Mouse (Mus musculus) midbrain, embryonic 16.5 days (tissue): ENCODE results near the gene Gnai2. TPM values are rescaled to one million over a fixed set of nuclear protein-coding genes. Genes with fewer than 3 reads are reported as not detected.

Experiments used
- ATAC-seq: fragments of 200-750 bp; cut with Nextera tagmentation; 2 replicates; pipeline ENCODE4 v1.8.0; 2017; ENCODE audit warnings: moderate TSS enrichment
- H3K27ac ChIP-seq: fragments of 300-500 bp; sonication (generic); 2 replicates; pipeline ENCODE4 v1.5.1; 2014; ENCODE audit warnings: mild to moderate bottlenecking, low read length, mixed read lengths
- H3K27me3 ChIP-seq: fragments of 300-500 bp; sonication (generic); 2 replicates; pipeline ENCODE4 v1.6.1; 2014; ENCODE audit warnings: low read depth, low read length, mixed read lengths; ENCODE audit not compliant: control insufficient read depth, insufficient read depth
- H3K36me3 ChIP-seq: fragments of 300-500 bp; sonication (generic); 2 replicates; pipeline ENCODE4 v1.6.1; 2014; ENCODE audit warnings: mild to moderate bottlenecking, low read length, moderate library complexity, mixed read lengths; ENCODE audit not compliant: control insufficient read depth, insufficient read depth
- H3K4me1 ChIP-seq: fragments of 300-500 bp; sonication (generic); 2 replicates; pipeline ENCODE4 v1.6.1; 2014; ENCODE audit warnings: mild to moderate bottlenecking, low read length, mixed read lengths; ENCODE audit not compliant: control insufficient read depth, insufficient read depth
- H3K4me2 ChIP-seq: fragments of 300-500 bp; sonication (generic); 2 replicates; pipeline ENCODE4 v1.6.1; 2014; ENCODE audit warnings: mild to moderate bottlenecking, low read length, mixed read lengths
- H3K4me3 ChIP-seq: fragments of 300-500 bp; sonication (generic); 2 replicates; pipeline ENCODE4 v1.5.1; 2014; ENCODE audit warnings: low read depth, mild to moderate bottlenecking, low read length, moderate library complexity, mixed read lengths
- H3K9ac ChIP-seq: fragments of 300-500 bp; sonication (generic); 2 replicates; pipeline ENCODE4 v1.6.1; 2014; ENCODE audit warnings: low read depth, low read length, mixed read lengths
- H3K9me3 ChIP-seq: fragments of 300-500 bp; sonication (generic); replicated peaks from 2 replicates; pipeline ENCODE4 v1.6.1; 2014; ENCODE audit warnings: mild to moderate bottlenecking, low read length, mixed read lengths; ENCODE audit not compliant: control insufficient read depth, poor library complexity, severe bottlenecking
- WGBS: fragments of 180-500 bp; shearing (Covaris S2); extraction: QIAGEN DNeasy Blood & Tissue Kit; methylation state at CpG from one replicate; pipeline ENCODE4 v1.1.7; 2014; 5-methylcytosine and 5-hydroxymethylcytosine counted together
- polyA plus RNA-seq: library from polyadenylated mRNA; unstranded; fragments of >200 nt; fragmentation: Nextera tagmentation; extraction: Ambion mirVana; gene quantifications from 2 replicates; pipeline ENCODE4 v1.2.1, GENCODE M21; 2015

The Gnai2 gene
- polyA plus RNA-seq, 1 experiment from 2014 or later, result 278 TPM

DNA sequence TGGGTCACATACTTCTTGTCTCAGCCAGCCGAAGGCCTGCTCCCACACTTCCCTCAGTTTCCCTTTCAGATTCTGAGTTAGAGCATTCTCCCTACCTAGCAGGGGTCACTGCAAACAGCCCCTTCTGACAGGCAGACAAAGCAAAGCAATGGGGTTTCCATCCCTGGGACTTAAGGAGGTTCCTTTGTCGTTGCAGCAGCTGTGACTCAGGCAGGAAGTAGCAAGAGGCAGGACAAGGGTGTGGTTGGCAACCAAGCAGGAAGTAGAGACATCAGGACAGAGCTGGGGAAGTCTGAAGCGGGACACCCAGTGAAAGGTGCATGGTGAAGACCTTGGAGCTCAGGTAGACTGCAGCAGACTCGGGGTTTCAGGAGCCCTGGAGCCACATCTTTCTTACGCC lies 10.6 kb downstream of the Gnai2 start:
- Histone ChIP-seq H3K4me1 (peaks cover 37% of the 10 kb centered on the region), H3K27ac (no peak overlapping the region), H3K27me3 (no peaks in the 10 kb centered on the region), H3K4me2 (no peak overlapping the region), H3K9ac (no peak overlapping the region), H3K9me3 (no peaks in the 10 kb centered on the region), H3K36me3 (peaks cover 7% of the 10 kb centered on the region), H3K4me3 (no peak overlapping the region)
- WGBS, result 61% methylated on average over 5 of the region's 5 CpGs
- no peak for ATAC-seq

DNA sequence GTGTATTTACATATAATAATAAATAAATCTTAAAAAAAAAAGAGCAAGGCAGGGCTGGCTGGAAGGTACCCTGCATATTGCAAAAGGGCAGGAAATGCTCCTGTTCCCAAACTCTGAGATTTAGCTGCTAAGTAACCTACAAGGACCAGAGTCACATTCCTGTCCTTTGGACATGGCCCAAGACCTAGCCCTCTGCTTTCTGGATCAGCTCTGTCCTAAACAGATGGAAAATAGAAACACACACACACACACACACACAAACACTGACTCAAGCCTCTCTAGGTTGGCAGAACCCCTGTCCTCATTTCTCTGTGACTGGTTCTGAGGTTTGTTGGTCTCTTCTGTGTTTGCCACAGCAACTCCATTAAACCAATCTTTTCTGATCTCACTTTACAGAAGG lies 14.2 kb downstream of the Gnai2 start:
- no peak overlapping the region for H3K4me2 ChIP-seq
- peaks cover 29% of the 10 kb centered on the region for H3K36me3 ChIP-seq
- no peak overlapping the region for H3K27ac ChIP-seq
- no peaks in the 10 kb centered on the region for H3K27me3 ChIP-seq
- peaks cover 6% of the 10 kb centered on the region; the same call in 1 of the 2 replicates for H3K4me1 ChIP-seq
- no peak overlapping the region for H3K9ac ChIP-seq
- H3K9me3 ChIP-seq, result no peaks in the 10 kb centered on the region
- no peak for ATAC-seq
- H3K4me3 ChIP-seq, result no peak overlapping the region

DNA sequence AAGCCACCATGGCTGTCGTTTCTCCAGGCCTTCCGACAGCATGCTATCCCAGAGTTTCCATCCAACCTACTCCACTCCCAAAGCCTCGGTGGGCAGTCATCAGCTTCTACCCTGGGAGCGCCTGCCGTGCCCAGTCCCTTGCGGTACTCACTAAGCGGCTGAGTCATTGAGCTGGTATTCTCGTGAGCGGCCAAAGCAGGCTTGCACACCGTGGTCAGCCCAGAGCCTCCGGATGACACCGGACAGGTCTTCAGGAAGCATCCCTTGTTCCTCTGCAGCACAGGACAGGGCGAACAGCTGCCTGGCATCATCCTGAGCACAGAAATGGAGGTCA lies 15.7 kb downstream of the Gnai2 start:
- H3K27me3 ChIP-seq, result no peaks in the 10 kb centered on the region
- H3K4me3 ChIP-seq, result no peak overlapping the region
- no peak overlapping the region for H3K9ac ChIP-seq
- no peak overlapping the region for H3K4me2 ChIP-seq
- no peak for ATAC-seq
- no peak overlapping the region for H3K27ac ChIP-seq
- H3K36me3 ChIP-seq, result peaks cover 42% of the 10 kb centered on the region
- peaks cover 1% of the 10 kb centered on the region; the same call in 1 of the 2 replicates for H3K4me1 ChIP-seq
- 79% methylated on average over 13 of the region's 13 CpGs for WGBS
- no peaks in the 10 kb centered on the region for H3K9me3 ChIP-seq

DNA sequence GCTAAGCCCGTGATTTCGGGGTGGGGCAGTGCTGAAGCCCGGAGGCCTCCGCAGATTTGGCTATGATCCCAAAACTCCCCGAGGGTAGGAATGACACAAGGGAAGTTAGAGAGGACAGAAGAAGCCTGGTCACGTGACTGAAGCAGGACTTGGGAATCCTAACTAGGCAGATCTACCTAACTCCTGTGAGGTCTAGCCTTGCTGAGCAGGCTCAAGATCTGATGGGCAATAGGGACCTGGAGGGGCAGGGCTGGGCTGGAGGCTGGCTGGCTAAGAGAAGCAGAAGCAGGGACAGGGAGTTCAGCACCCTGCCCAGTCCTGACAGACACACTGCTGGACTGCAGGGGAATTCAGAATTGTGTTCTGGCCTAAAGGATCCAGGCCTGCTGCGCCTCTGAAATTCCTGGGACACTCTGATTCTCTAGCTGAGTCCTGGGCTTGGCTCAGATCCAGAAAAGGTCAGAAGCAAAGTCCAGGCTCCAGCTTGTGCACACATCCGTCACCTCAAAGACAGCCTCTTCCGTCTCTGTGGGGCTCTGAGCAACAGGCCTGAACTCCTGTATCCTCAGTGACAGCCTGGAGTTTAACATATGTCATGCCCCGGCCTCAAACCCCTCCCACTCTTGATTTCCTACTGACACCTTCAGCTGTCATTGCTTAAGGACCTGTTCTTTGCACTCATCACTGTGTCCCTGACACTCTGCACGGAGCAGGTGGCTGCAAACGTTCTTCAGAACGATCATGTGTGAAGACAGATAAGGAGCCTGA lies 16.2 kb downstream of the Gnai2 start:
- no peak for ATAC-seq
- no peaks in the 10 kb centered on the region for H3K27me3 ChIP-seq
- no peaks in the 10 kb centered on the region for H3K4me1 ChIP-seq
- no peak overlapping the region for H3K4me2 ChIP-seq
- H3K27ac ChIP-seq, result peak overlapping the region; percentile 19; the same call in 1 of the 2 replicates
- H3K9ac ChIP-seq, result no peak overlapping the region
- H3K4me3 ChIP-seq, result no peak overlapping the region
- 56% methylated on average over 13 of the region's 13 CpGs for WGBS
- H3K9me3 ChIP-seq, result no peaks in the 10 kb centered on the region
- peaks cover 44% of the 10 kb centered on the region for H3K36me3 ChIP-seq

DNA sequence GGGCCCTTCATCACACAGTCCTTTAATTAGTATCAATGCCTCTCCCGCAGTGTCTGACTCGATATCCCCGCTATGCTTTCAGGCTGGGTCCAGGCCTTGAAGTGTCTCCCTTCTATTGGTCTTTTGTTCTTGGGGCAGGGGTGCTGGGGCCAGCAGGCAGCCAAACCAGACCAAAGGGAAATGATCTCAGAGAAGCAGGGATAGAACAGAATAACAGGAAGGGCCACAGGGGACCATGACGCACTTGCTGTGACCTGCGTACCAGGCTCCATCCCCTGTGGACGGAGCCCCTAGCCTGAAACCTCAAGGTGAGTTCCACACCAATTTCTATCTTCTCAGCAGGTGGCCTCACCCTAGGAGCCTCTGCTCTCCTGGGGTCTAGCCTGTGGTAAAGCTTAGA lies 17.1 kb downstream of the Gnai2 start:
- ATAC-seq, result no peak
- Histone ChIP-seq H3K9me3 (no peaks in the 10 kb centered on the region), H3K9ac (no peak overlapping the region), H3K27me3 (no peaks in the 10 kb centered on the region), H3K4me3 (no peak overlapping the region), H3K36me3 (peaks cover 44% of the 10 kb centered on the region), H3K4me2 (no peak overlapping the region), H3K27ac (no peak overlapping the region; the same call in 1 of the 2 replicates), H3K4me1 (peaks cover 1% of the 10 kb centered on the region)
- WGBS, result 87% methylated on average over 6 of the region's 6 CpGs

DNA sequence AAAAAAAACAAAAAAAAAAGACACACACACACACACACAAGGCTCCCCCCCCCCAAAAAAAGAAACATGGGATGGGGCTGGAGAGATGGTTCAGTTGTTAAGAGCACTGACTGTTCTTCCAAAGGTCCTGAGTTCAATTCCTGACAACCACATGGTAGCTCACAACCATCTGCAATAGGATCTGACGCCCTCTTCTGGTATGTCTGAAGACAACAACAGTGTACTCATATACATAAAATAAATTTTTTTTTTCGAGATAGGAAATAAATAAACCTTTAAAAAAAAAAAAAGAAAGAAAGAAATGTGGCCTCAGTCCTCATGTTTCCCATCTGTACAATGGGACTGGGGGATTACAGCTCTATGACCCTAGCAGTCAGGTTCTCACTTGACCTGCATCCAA lies 17.7 kb downstream of the Gnai2 start:
- Histone ChIP-seq H3K27ac (no peak overlapping the region), H3K4me1 (peaks cover 4% of the 10 kb centered on the region), H3K9me3 (no peaks in the 10 kb centered on the region), H3K4me2 (no peak overlapping the region), H3K4me3 (no peak overlapping the region), H3K9ac (no peak overlapping the region), H3K36me3 (peaks cover 44% of the 10 kb centered on the region), H3K27me3 (no peaks in the 10 kb centered on the region)
- WGBS, result 87% methylated on average over 2 of the region's 2 CpGs
- no peak for ATAC-seq

DNA sequence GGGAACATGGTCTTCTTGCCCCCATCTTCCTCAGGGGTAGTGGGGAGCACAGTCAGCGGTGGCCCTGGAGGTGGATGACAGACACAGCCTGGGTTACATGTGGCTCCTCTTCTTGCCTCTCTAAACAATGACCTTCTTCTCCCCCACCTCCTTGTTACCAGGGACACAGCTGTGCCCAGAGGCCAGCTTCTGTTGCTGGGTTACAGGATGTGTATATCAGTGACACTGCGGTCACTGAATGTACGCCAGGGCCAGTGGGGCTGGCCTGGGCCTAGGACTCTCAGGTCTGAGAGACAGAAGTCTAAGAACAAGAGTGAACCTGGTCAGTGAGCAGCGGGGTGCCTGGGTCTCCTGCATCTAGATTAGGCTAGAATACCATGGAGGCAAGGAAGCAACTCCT lies 20.1 kb downstream of the Gnai2 start:
- no peaks in the 10 kb centered on the region for H3K27me3 ChIP-seq
- ATAC-seq, result no peak
- H3K36me3 ChIP-seq, result peaks cover 42% of the 10 kb centered on the region
- 71% methylated on average over 4 of the region's 4 CpGs for WGBS
- H3K4me3 ChIP-seq, result no peak overlapping the region
- H3K4me2 ChIP-seq, result no peak overlapping the region
- no peak overlapping the region for H3K27ac ChIP-seq
- H3K9ac ChIP-seq, result no peak overlapping the region
- no peaks in the 10 kb centered on the region for H3K9me3 ChIP-seq
- H3K4me1 ChIP-seq, result peaks cover 14% of the 10 kb centered on the region

DNA sequence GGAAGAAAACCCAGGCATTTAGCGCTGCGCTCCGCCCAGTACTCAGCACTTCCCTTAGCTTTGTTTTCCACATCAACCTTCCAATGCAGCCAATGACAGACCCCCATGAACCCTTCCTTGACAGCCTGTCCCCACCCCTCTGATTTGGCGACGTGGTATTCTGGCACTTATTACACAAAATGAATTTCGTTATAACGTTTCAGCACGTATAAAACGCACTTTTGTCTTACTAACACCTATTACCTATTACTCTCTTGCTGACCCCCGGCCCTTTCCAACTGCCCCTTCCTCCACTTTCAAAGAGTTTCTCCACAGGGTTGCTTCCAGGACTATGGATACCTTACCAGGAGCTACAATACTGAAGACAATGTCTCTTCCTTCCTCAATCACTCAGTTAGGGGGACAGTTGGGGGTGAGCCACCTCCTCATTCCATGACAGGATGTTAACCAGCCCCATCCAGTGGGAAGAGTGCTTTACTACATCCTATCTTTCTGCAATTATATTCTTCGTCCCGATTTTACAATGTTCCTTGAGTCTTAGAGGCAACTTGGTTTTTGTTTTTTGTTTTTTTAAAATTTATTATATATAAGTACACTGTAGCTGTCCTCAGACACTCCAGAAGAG lies 22.1 kb downstream of the Gnai2 start:
- no peaks in the 10 kb centered on the region for H3K9me3 ChIP-seq
- H3K4me2 ChIP-seq, result peak overlapping the region; percentile 73
- H3K4me1 ChIP-seq, result peaks cover 17% of the 10 kb centered on the region
- H3K36me3 ChIP-seq, result peaks cover 26% of the 10 kb centered on the region
- peak; percentile 9 for ATAC-seq
- peak overlapping the region; percentile 88 for H3K9ac ChIP-seq
- WGBS, result 12% methylated on average over 12 of the region's 12 CpGs
- H3K27ac ChIP-seq, result peak overlapping the region; percentile 99
- peak overlapping the region; percentile 35 for H3K4me3 ChIP-seq
- H3K27me3 ChIP-seq, result no peaks in the 10 kb centered on the region

DNA sequence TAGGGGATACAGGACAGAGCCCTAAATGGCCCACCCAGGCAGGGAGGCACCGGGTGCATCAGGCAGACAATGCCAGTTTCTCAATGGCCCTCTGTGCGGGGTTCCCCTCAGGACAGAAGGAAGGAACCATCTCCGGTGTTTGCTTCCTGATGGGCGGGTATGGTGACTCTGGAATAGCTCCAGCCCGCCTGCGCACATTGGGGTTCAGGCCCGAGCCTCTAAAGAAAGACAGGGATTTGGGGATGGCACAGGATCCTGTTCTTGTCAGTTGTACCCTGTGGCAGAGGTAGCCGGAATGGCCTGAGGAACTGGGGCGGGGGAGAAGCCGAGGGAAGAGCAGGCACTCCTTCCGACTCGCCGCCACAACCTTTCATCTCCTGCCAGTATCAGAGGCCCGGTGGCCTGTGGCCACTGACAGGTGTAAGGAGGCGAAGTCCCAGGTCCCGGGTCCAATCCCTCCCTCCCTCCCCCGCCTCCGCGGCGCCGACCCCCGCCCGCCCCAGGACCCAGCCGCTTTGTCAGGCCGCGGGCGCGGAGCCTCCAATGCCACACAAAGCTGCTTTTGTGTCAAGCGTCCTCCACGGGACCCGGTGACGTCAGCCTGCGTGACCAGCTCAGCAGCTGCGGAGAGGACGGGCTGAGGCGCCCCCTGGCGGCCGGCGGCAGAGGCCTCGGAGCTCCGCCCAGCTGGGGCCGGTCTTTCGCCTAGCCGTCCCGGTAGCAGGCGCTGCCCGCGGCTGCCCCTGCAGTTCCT lies 22.8 kb downstream of the Gnai2 start:
- H3K27ac ChIP-seq, result peak overlapping the region; percentile 99
- peak; percentile 92 for ATAC-seq
- peak overlapping the region; percentile 73 for H3K4me2 ChIP-seq
- peak overlapping the region; percentile 88 for H3K9ac ChIP-seq
- peak overlapping the region; percentile 35 for H3K4me3 ChIP-seq
- no peaks in the 10 kb centered on the region for H3K9me3 ChIP-seq
- H3K4me1 ChIP-seq, result peaks cover 17% of the 10 kb centered on the region
- peaks cover 21% of the 10 kb centered on the region for H3K36me3 ChIP-seq
- no peaks in the 10 kb centered on the region for H3K27me3 ChIP-seq
- WGBS, result 2% methylated on average over 41 of the region's 48 CpGs
